Mouse (Mus musculus): ENCODE measurements around the gene Zfp184.
A peak's percentile ranks its signal among the peaks of the same experiment; 100 is the strongest.

The Zfp184 gene

DNA sequence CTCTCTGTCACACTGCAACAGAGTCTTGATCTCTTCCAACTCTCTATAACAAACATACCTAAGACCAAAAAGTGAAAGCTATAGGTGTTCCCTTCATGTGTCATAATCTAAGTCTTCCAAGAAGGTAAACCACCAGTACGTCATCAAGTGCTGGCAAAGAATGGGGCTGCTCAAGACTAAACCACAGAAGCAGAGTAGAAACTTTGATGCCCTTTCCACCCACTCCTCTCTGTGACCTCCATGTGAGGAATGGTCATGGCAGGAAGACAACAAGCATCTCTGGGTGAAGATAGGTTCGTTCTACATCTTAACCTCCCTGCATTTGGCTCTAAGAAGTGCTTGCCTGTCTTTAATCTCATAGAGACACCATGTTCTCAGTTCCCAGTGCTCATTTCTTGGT is 39.6 kb downstream of the Zfp184 start:
- no peak for DNase-seq (ENCODE audit: low read depth, low spot score)

GRCm38 (mm10) chr13:21992550-21992949 is 47.7 kb downstream of the Zfp184 start:
- no peak for DNase-seq (ENCODE audit: low read depth, low spot score)

GRCm38 (mm10) chr13:21993957-21994738 is 49.3 kb downstream of the Zfp184 start:
- peak; percentile 80 for DNase-seq (ENCODE audit: low read depth, low spot score)

GRCm38 (mm10) chr13:21994896-21995295 is 50.0 kb downstream of the Zfp184 start:
- no peak for DNase-seq (ENCODE audit: low read depth, low spot score)

- no peak for DNase-seq (ENCODE audit: low read depth, low spot score)
Measured at GRCm38 (mm10) chr13:21995331-21995914, 50.5 kb downstream of the Zfp184 start.

- DNase-seq (ENCODE audit: low read depth, low spot score), result no peak
Measured at GRCm38 (mm10) chr13:21996101-21996839, 51.4 kb downstream of the Zfp184 start.

- DNase-seq (ENCODE audit: low read depth, low spot score), result no peak
Measured at GRCm38 (mm10) chr13:21996840-21997185, 51.9 kb downstream of the Zfp184 start.

- DNase-seq (ENCODE audit: low read depth, low spot score), result no peak
Measured at GRCm38 (mm10) chr13:21997201-21997820, 52.4 kb downstream of the Zfp184 start.

DNA sequence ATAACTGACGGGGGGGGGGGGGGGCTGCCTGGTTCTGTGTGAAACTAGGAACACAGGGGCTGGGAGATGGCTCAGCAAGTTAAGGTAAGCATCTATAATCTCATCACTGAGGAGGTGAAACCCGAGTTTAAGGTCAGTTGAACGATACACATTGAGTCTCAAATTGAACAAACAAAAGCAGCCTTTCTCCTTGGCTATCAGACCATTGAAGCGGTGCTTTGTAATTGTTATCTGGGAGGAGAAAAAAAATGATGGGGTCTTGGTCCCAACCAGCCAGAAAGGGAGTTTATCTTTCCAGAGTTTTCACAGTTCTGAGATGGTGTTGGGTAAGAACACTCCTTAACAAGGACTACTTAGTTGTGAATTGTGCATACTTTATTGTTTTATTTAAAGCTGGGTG is 52.9 kb downstream of the Zfp184 start:
- DNase-seq (ENCODE audit: low read depth, low spot score), result no peak

DNA sequence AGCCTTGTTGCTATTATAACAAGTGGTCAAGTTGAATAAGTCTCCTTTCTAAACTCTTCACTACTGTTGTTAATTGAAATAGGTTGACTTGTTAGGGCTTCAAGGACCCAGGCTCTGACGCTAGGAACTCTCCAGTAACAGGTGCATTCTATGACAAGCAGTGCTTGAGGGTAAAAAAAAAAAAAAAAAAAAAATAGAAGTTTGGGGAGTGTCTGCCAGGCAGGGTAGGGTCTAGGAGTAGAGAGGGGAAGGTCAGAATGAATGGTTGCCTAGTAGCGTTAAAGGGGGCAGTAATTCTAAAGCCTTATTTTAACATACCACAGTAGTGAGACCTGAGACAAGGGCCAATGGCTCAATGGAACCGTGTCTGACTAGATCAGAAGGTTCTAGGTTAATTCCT is 53.5 kb downstream of the Zfp184 start:
- DNase-seq (ENCODE audit: low read depth, low spot score), result no peak

GRCm38 (mm10) chr13:21999147-21999546 is 54.3 kb downstream of the Zfp184 start:
- DNase-seq (ENCODE audit: low read depth, low spot score), result no peak

GRCm38 (mm10) chr13:22001346-22001745 is 56.5 kb downstream of the Zfp184 start:
- no peak for DNase-seq (ENCODE audit: low read depth, low spot score)

DNA sequence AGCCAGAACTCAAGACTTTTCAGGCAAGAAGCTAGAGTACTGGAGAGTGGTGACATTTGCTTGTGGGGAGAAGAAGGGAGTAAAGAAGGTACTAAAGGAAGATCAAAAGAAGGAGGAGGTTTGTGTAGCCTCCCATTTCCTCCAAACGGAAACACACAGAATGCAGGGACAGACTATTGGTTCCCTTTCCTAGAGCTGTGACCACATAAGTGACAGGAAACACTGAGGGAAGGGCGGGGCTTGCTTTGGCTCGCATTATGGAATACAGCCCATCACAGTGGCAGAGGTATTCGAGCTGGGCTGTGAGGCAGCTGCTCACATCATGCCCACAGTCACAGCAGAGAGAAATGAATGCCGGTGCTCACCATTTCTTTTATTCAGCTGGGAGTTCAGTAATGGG is 56.9 kb downstream of the Zfp184 start:
- DNase-seq (ENCODE audit: low read depth, low spot score), result no peak

DNA sequence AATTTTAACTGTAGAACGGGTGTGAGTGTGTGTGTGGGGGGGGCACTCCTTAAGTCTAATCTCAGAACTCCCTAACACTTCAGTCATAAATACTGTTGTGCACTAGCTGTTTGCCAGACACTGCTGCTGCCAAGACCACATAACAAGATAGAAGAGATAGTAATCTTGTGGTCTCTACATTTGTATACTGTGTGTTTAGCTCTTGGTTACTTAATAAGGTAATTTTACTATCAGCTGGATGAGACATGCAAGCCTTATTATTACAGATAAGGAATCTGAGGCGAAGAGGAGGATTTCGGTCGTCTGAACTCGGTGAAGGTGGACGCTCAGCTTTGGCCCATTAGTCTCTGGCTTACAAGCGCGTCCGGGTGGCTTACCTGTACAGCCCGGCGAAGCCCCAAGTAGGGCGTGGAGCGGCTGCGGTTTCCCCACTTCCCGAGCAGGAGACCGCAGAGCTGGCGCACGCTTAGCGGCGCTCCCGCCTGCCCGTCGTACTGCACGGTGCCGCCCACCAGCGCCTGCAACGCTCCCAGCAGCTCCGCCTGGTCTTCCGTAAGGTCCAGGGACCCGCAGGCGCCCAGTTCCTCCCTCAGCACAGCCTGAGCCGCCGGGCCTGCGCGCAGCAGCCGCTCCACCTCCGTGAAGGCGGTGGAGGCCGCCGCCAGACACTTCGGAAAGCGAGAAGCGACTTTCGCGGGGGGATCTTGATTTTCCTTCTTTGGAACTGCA is 60.9 kb downstream of the Zfp184 start:
- DNase-seq (ENCODE audit: low read depth, low spot score), result no peak

DNA sequence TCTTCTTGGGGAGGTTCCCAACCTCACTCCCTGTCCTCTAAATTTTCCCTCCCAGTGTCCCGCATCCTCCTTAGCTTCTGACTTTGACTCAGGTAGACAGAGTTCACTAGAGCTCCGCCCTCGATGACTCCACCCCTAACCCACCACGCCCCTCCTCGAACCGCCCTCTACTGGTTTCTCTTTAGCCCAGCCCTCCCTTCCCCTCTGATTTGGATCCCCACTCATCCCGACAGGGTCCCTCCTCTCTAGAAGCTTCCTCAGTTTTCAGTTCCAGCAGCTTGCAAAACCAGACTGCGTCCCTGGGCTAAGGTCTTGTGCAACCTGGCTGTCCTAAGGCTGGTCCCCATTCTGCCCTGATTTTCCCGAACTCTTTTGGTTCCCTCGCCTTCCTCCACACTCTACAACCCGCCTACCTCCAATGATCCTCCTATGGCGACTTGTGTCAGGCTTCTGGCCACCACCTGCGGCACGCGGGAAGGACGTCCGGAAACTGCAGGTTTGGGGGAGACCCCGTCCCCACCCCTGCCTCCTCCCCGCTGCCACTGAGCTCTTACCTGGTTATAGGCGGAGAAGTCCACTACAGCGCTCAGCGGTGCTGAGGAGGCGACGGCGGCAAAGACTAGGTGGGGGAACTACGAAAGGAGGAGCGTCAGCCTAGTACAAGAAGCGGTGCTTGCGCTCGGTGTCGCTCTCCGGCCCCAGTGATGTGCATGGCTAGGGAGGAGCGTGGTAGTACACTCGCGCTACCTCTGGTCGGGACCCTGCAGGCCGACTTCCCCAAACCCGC is 61.6 kb downstream of the Zfp184 start:
- no peak for DNase-seq (ENCODE audit: low read depth, low spot score)

- no peak for DNase-seq (ENCODE audit: low read depth, low spot score)
Measured at GRCm38 (mm10) chr13:22007121-22007510, 62.2 kb downstream of the Zfp184 start.

- no peak for DNase-seq (ENCODE audit: low read depth, low spot score)
Measured at GRCm38 (mm10) chr13:22007872-22008271, 63.0 kb downstream of the Zfp184 start.

- DNase-seq (ENCODE audit: low read depth, low spot score), result no peak
Measured at GRCm38 (mm10) chr13:22008707-22009106, 63.8 kb downstream of the Zfp184 start.

- no peak for DNase-seq (ENCODE audit: low read depth, low spot score)
Measured at GRCm38 (mm10) chr13:22009642-22010041, 64.7 kb downstream of the Zfp184 start, which contains the start of gene Prss16. Gene Prss16, minus strand, starts transcription at chr13:22009742.

Data from forelimb bud, embryonic 11.5 days (tissue).